Mouse (Mus musculus) limb, embryonic 13.5 days (tissue): Measurements from ENCODE around the gene Pcif1. TPM values are rescaled to one million over a fixed set of nuclear protein-coding genes. Genes with fewer than 3 reads are reported as not detected.

Experiments used
- ATAC-seq: fragments of 200-750 bp; cut with Nextera tagmentation; 2 replicates; pipeline ENCODE4 v1.8.0; 2017; ENCODE audit warnings: low read depth, moderate number of reproducible peaks, moderate TSS enrichment; ENCODE audit not compliant: low FRiP score
- H3K27ac ChIP-seq: fragments of 300-500 bp; sonication (generic); 2 replicates; pipeline ENCODE4 v1.5.1; 2015; ENCODE audit warnings: inconsistent platforms, mild to moderate bottlenecking, moderate library complexity
- H3K27me3 ChIP-seq: fragments of 300-500 bp; sonication (generic); 2 replicates; pipeline ENCODE4 v1.6.1; 2015; ENCODE audit warnings: mild to moderate bottlenecking, inconsistent platforms
- H3K36me3 ChIP-seq: fragments of 300-500 bp; sonication (generic); 2 replicates; pipeline ENCODE4 v1.6.1; 2015; ENCODE audit warnings: inconsistent platforms, mild to moderate bottlenecking, moderate library complexity
- H3K4me1 ChIP-seq: fragments of 300-500 bp; sonication (generic); 2 replicates; pipeline ENCODE4 v1.6.1; 2015; ENCODE audit warnings: inconsistent platforms
- H3K4me2 ChIP-seq: fragments of 300-500 bp; sonication (generic); replicated peaks from 2 replicates; pipeline ENCODE4 v1.6.1; 2015; ENCODE audit warnings: inconsistent platforms, mild to moderate bottlenecking, moderate library complexity
- H3K4me3 ChIP-seq: fragments of 300-500 bp; sonication (generic); 2 replicates; pipeline ENCODE4 v1.5.1; 2015; ENCODE audit warnings: moderate library complexity, mild to moderate bottlenecking, inconsistent platforms
- H3K9ac ChIP-seq: fragments of 300-500 bp; sonication (generic); 2 replicates; pipeline ENCODE4 v1.6.1; 2015; ENCODE audit warnings: mild to moderate bottlenecking, inconsistent platforms
- H3K9me3 ChIP-seq: fragments of 300-500 bp; sonication (generic); 2 replicates; pipeline ENCODE4 v1.6.1; 2016; ENCODE audit warnings: inconsistent platforms
- WGBS: fragments of 180-500 bp; shearing (Covaris S2); methylation state at CpG from one replicate; pipeline ENCODE4 v1.1.7; 2015; 5-methylcytosine and 5-hydroxymethylcytosine counted together
- polyA plus RNA-seq: library from polyadenylated mRNA; unstranded; fragments of >200 nt; fragmentation: Nextera tagmentation; extraction: Ambion mirVana; gene quantifications from 2 replicates; pipeline ENCODE4 v1.2.1, GENCODE M21; 2015

Pcif1 gene
- polyA plus RNA-seq, 1 experiment from 2014 or later, result 87.4 TPM

GRCm38 (mm10) chr2:164917371-164917770 is 38.3 kb downstream of the Pcif1 start:
- ATAC-seq, result no peak
- no peaks in the 10 kb centered on the region for H3K9me3 ChIP-seq
- H3K4me3 ChIP-seq, result no peak overlapping the region
- H3K36me3 ChIP-seq, result peaks cover 11% of the 10 kb centered on the region
- 26% methylated on average over 10 of the region's 10 CpGs for WGBS
- H3K4me2 ChIP-seq, result no peak overlapping the region
- H3K27ac ChIP-seq, result no peak overlapping the region
- peaks cover 25% of the 10 kb centered on the region for H3K4me1 ChIP-seq
- no peak overlapping the region for H3K9ac ChIP-seq
- H3K27me3 ChIP-seq, result no peaks in the 10 kb centered on the region

- H3K9ac ChIP-seq, result no peak overlapping the region
These were observed 39.2 kb downstream of the Pcif1 start for GRCm38 (mm10) chr2:164918325-164918724.

GRCm38 (mm10) chr2:164921984-164922383 is 42.9 kb downstream of the Pcif1 start:
- Histone ChIP-seq H3K9me3 (no peaks in the 10 kb centered on the region), H3K27me3 (no peaks in the 10 kb centered on the region), H3K9ac (no peak overlapping the region; the same call in 1 of the 2 replicates), H3K4me3 (no peak overlapping the region), H3K36me3 (peaks cover 11% of the 10 kb centered on the region), H3K4me1 (peaks cover 23% of the 10 kb centered on the region), H3K27ac (no peak overlapping the region), H3K4me2 (no peak overlapping the region)
- 53% methylated on average over 7 of the region's 7 CpGs for WGBS
- ATAC-seq, result no peak

More at GRCm38 (mm10) chr2:164918325-164918724, 39.2 kb downstream of the Pcif1 start:
- Histone ChIP-seq H3K9me3 (no peaks in the 10 kb centered on the region), H3K4me3 (no peak overlapping the region), H3K27ac (no peak overlapping the region), H3K27me3 (no peaks in the 10 kb centered on the region), H3K36me3 (peaks cover 11% of the 10 kb centered on the region), H3K4me2 (no peak overlapping the region), H3K4me1 (peaks cover 23% of the 10 kb centered on the region)
- ATAC-seq, result no peak
- WGBS, result 57% methylated on average over 4 of the region's 5 CpGs

- Histone ChIP-seq H3K27ac (no peak overlapping the region), H3K4me2 (no peak overlapping the region), H3K4me3 (no peak overlapping the region), H3K9me3 (no peaks in the 10 kb centered on the region), H3K36me3 (peaks cover 11% of the 10 kb centered on the region), H3K27me3 (no peaks in the 10 kb centered on the region), H3K4me1 (peaks cover 14% of the 10 kb centered on the region; the same call in 1 of the 2 replicates), H3K9ac (no peak overlapping the region)
- WGBS, result 76% methylated on average over 4 of the region's 4 CpGs
- ATAC-seq, result no peak
These were observed 44.2 kb downstream of the Pcif1 start for GRCm38 (mm10) chr2:164923291-164923690.

- Histone ChIP-seq H3K4me2 (no peak overlapping the region), H3K27me3 (no peaks in the 10 kb centered on the region), H3K36me3 (peaks cover 8% of the 10 kb centered on the region), H3K4me3 (no peak overlapping the region), H3K4me1 (peaks cover 14% of the 10 kb centered on the region; the same call in 1 of the 2 replicates), H3K27ac (no peak overlapping the region), H3K9me3 (no peaks in the 10 kb centered on the region), H3K9ac (no peak overlapping the region)
- ATAC-seq, result no peak
- WGBS, result 32% methylated on average over 11 of the region's 11 CpGs
These were observed 45.2 kb downstream of the Pcif1 start for GRCm38 (mm10) chr2:164924100-164924857.

- 36% methylated on average over 11 of the region's 11 CpGs for WGBS
- Histone ChIP-seq H3K27ac (no peak overlapping the region), H3K9me3 (no peaks in the 10 kb centered on the region), H3K36me3 (no peaks in the 10 kb centered on the region), H3K9ac (no peak overlapping the region), H3K4me1 (0 out of 2 replicates have a peak, but pooled peaks cover 8% of the 10 kb centered on the region), H3K4me2 (no peak overlapping the region), H3K27me3 (peaks cover 17% of the 10 kb centered on the region), H3K4me3 (no peak overlapping the region)
- no peak for ATAC-seq
These were observed 51.8 kb downstream of the Pcif1 start for GRCm38 (mm10) chr2:164930706-164931581.

GRCm38 (mm10) chr2:164933534-164933933 is 54.4 kb downstream of the Pcif1 start:
- Histone ChIP-seq H3K27me3 (peaks cover 37% of the 10 kb centered on the region), H3K4me2 (no peak overlapping the region), H3K4me3 (no peak overlapping the region), H3K36me3 (no peaks in the 10 kb centered on the region), H3K27ac (no peak overlapping the region), H3K9ac (no peak overlapping the region), H3K9me3 (no peaks in the 10 kb centered on the region), H3K4me1 (peaks cover 13% of the 10 kb centered on the region)
- ATAC-seq, result no peak
- WGBS, result 39% methylated on average over 10 of the region's 10 CpGs

GRCm38 (mm10) chr2:164935991-164936390 is 56.9 kb downstream of the Pcif1 start:
- Histone ChIP-seq H3K4me1 (peaks cover 34% of the 10 kb centered on the region), H3K27me3 (peaks cover 57% of the 10 kb centered on the region), H3K27ac (no peak overlapping the region), H3K36me3 (no peaks in the 10 kb centered on the region), H3K4me3 (no peak overlapping the region), H3K9ac (no peak overlapping the region), H3K4me2 (no peak overlapping the region), H3K9me3 (no peaks in the 10 kb centered on the region)
- WGBS, result 60% methylated on average over 4 of the region's 4 CpGs
- no peak for ATAC-seq

GRCm38 (mm10) chr2:164938146-164939091 is 59.3 kb downstream of the Pcif1 start:
- Histone ChIP-seq H3K9ac (peak overlapping the region; percentile 45; the same call in 1 of the 2 replicates), H3K27ac (no peak overlapping the region), H3K9me3 (no peaks in the 10 kb centered on the region), H3K4me2 (peak overlapping the region; percentile 66), H3K27me3 (peaks cover 59% of the 10 kb centered on the region), H3K36me3 (no peaks in the 10 kb centered on the region), H3K4me1 (peaks cover 42% of the 10 kb centered on the region), H3K4me3 (peak overlapping the region; percentile 39)
- 3% methylated on average over 39 of the region's 39 CpGs for WGBS
- ATAC-seq, result no peak

- peaks cover 58% of the 10 kb centered on the region for H3K27me3 ChIP-seq
- H3K9ac ChIP-seq, result peak overlapping the region; percentile 45; the same call in 1 of the 2 replicates
- no peaks in the 10 kb centered on the region for H3K36me3 ChIP-seq
- WGBS, result 3% methylated on average over 11 of the region's 11 CpGs
- no peaks in the 10 kb centered on the region for H3K9me3 ChIP-seq
- ATAC-seq, result no peak
- peak overlapping the region; percentile 66 for H3K4me2 ChIP-seq
- H3K4me3 ChIP-seq, result peak overlapping the region; percentile 39
- peaks cover 42% of the 10 kb centered on the region for H3K4me1 ChIP-seq
- no peak overlapping the region for H3K27ac ChIP-seq
These were observed 60.0 kb downstream of the Pcif1 start for GRCm38 (mm10) chr2:164939106-164939505.

GRCm38 (mm10) chr2:164940140-164940830 is 61.2 kb downstream of the Pcif1 start, which contains the start of gene Mmp9:
TSS of gene Mmp9 (plus strand) at chr2:164940780.
- peaks cover 42% of the 10 kb centered on the region for H3K4me1 ChIP-seq
- no peaks in the 10 kb centered on the region for H3K36me3 ChIP-seq
- no peak within 1 kb of the TSS for H3K9ac ChIP-seq
- H3K27ac ChIP-seq, result no peak within 1 kb of the TSS
- peak; percentile 63; the same call in 1 of the 2 replicates for ATAC-seq
- H3K27me3 ChIP-seq, result peaks cover 47% of the 10 kb centered on the region
- H3K4me3 ChIP-seq, result no peak within 1 kb of the TSS
- 22% methylated on average over 10 of the region's 10 CpGs for WGBS
- no peak within 1 kb of the TSS for H3K4me2 ChIP-seq
- H3K9me3 ChIP-seq, result no peaks in the 10 kb centered on the region
